Mouse (Mus musculus): ENCODE data around the gene Prkd3. TPM values are rescaled to one million over a fixed set of nuclear protein-coding genes. Genes with fewer than 3 reads are reported as not detected.

Gene Prkd3
- 20.8 TPM for polyA plus RNA-seq (2017; shearing (Covaris generic))

GRCm38 (mm10) chr17:79020208-79020983 is at the start of gene Prkd3:
Gene Prkd3 (minus strand): TSS chr17:79020816.

GRCm38 (mm10) chr17:79051606-79052005 is 31.0 kb upstream of the Prkd3 start, which contains the start of gene Qpct:
Gene Qpct (plus strand): TSS chr17:79051906.

GRCm38 (mm10) chr17:78936466-78937228 is 84.0 kb downstream of the Prkd3 start, which contains the start of the genes Cebpz and Ndufaf7:
Gene Cebpz (minus strand): TSS chr17:78937066.
Gene Ndufaf7 (plus strand): TSS chr17:78937136.

GRCm38 (mm10) chr17:78916369-78916813 is 104.2 kb downstream of the Prkd3 start, which contains the start of gene Cebpzos:
Gene Cebpzos (plus strand): TSS chr17:78916500.

GRCm38 (mm10) chr17:78906892-78907291 is 113.7 kb downstream of the Prkd3 start, which contains the start of gene Sult6b1:
Gene Sult6b1 (minus strand): TSS chr17:78906992.

Other genes starting within 250 kb of the Prkd3 start
- 25.4 TPM for gene Heatr5b, start 185.5 kb downstream of the Prkd3 start, polyA plus RNA-seq (2017; shearing (Covaris generic))
- 82.7 TPM for gene Gpatch11, start 185.2 kb downstream of the Prkd3 start, polyA plus RNA-seq (2017; shearing (Covaris generic))
- gene Eif2ak2, start 138.2 kb downstream of the Prkd3 start, polyA plus RNA-seq (2017; shearing (Covaris generic)): 21.0 TPM
- 0.44 TPM for gene Sult6b1, start 113.8 kb downstream of the Prkd3 start, polyA plus RNA-seq (2017; shearing (Covaris generic))
- gene Cebpzos, start 104.3 kb downstream of the Prkd3 start, polyA plus RNA-seq (2017; shearing (Covaris generic)): 48.2 TPM
- gene Cebpz, start 83.8 kb downstream of the Prkd3 start, polyA plus RNA-seq (2017; shearing (Covaris generic)): 91.4 TPM
- 47.4 TPM for gene Ndufaf7, start 83.7 kb downstream of the Prkd3 start, polyA plus RNA-seq (2017; shearing (Covaris generic))
- 1.8 TPM for gene Qpct, start 31.1 kb upstream of the Prkd3 start, polyA plus RNA-seq (2017; shearing (Covaris generic))